Mouse (Mus musculus): Measurements from ENCODE around the gene Sv2c. TPM values are rescaled to one million over a fixed set of nuclear protein-coding genes. Genes with fewer than 3 reads are reported as not detected.
"Not testable (repeated sequence)": the region's sequence is repeated elsewhere in the genome, so short reads cannot be mapped to it uniquely, and the experiment has no call there.

Gene Sv2c
- polyA plus RNA-seq, 1 experiment from 2014 or later: 9.6 TPM

DNA sequence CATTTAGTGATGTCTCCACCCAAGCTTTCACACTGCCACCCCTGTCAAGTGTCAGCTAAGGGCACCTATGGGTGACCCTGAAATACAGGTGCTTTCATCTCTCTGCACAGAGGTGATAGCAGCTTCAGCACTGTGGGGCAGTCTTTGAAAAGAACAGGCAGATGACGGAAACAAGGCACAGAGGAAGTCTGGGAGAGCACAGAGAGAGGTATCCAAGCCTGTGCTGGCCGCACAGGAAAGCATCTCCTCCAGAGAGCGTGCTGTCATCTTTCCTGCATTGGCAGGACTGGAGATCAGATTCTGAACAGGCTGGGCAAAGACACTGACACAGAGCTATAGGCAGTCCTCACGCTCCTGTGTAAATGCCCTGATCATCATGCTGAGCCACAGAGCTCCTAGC is 41.4 kb downstream of the Sv2c start:
- no peak for ATAC-seq (ENCODE audit: insufficient read depth, low FRiP score, low TSS enrichment)
- Histone ChIP-seq H3K9me3 (ENCODE audit: control insufficient read depth, low read length) (no peaks in the 10 kb centered on the region), H3K27ac (ENCODE audit: low read depth, low read length) (no peak overlapping the region), H3K9ac (ENCODE audit: low read length) (no peak overlapping the region), H3K27me3 (ENCODE audit: control insufficient read depth, insufficient read depth, low read length) (no peaks in the 10 kb centered on the region), H3K36me3 (ENCODE audit: control insufficient read depth, insufficient read depth, low read length) (no peaks in the 10 kb centered on the region), H3K4me2 (ENCODE audit: low read depth) (no peak overlapping the region), H3K4me3 (ENCODE audit: low read depth, low read length) (no peak overlapping the region), H3K4me1 (ENCODE audit: control insufficient read depth, insufficient read depth, low read length) (no peaks in the 10 kb centered on the region)
- WGBS: 83% methylated on average over 4 of the region's 4 CpGs
- DNase-seq (ENCODE audit: low spot score): no peak

DNA sequence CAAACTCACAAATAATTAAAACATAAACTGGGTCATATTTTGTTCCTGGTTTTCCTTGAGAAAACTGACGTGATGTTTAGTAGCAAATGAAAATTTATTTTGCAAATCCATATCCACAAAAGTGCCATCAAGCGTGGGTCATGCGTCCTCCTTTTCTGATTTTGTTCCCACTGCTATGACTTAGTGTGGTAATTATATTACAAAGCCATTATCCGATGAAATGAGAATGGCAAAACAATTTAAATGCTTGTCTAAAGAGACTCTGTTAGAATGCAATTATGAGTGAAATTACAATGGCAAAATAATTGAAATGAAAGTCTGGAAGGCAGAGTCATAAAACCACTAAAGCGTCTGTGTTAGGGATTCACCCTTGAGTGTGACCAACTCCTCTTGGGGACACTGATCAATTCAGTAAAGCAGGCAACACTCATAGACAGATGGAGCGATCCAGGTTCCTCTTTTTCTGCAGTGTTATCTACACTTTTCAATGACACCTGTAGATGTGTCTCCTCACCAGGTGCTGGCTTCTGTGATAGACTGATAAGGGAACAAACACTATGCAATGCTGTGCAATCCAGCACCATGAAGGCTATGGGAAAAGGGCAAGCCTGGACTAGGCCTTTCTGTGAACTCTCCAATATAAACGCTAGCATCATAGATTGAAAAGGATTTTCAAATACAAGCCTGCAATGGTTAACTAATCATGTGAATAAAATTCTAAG is 46.6 kb downstream of the Sv2c start:
- Histone ChIP-seq H3K4me2 (ENCODE audit: low read depth) (no peak overlapping the region), H3K27me3 (ENCODE audit: control insufficient read depth, insufficient read depth, low read length) (no peaks in the 10 kb centered on the region), H3K4me1 (ENCODE audit: control insufficient read depth, insufficient read depth, low read length) (no peaks in the 10 kb centered on the region), H3K36me3 (ENCODE audit: control insufficient read depth, insufficient read depth, low read length) (no peaks in the 10 kb centered on the region), H3K9me3 (ENCODE audit: control insufficient read depth, low read length) (no peaks in the 10 kb centered on the region), H3K9ac (ENCODE audit: low read length) (no peak overlapping the region), H3K4me3 (ENCODE audit: low read depth, low read length) (no peak overlapping the region), H3K27ac (ENCODE audit: low read depth, low read length) (no peak overlapping the region)
- WGBS: 91% methylated on average over 7 of the region's 7 CpGs
- ATAC-seq (ENCODE audit: insufficient read depth, low FRiP score, low TSS enrichment) (no peak), DNase-seq (ENCODE audit: low spot score) (no peak)

DNA sequence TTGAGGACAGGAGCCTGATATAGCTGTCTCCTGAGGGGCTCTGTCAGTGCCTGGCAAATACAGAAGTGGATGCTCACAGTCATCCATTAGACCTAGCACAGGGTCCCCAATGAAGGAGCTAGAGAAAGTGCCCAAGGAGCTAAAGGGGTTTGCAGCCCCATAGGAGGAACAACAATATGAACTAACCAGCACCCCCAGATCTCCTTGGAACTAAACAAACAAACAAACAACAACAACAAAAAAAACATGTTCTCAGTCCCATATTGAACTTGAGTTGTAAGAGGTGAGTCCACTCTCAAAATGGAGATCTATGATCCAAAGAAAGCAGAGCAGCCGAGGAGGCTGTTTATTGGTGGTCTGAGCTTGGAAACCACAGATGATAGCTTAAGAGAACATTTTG is 50.6 kb downstream of the Sv2c start, which contains the start of gene Gm17190:
Gm17190 (plus strand) TSS at position 301 of the 400 bp plus-strand sequence.
- WGBS: 90% methylated on average over 1 of the region's 1 CpGs
- H3K4me1 ChIP-seq (ENCODE audit: control insufficient read depth, insufficient read depth, low read length); H3K27ac ChIP-seq (ENCODE audit: low read depth, low read length); ATAC-seq (ENCODE audit: insufficient read depth, low FRiP score, low TSS enrichment); H3K27me3 ChIP-seq (ENCODE audit: control insufficient read depth, insufficient read depth, low read length); H3K36me3 ChIP-seq (ENCODE audit: control insufficient read depth, insufficient read depth, low read length); H3K9ac ChIP-seq (ENCODE audit: low read length); H3K4me2 ChIP-seq (ENCODE audit: low read depth); H3K9me3 ChIP-seq (ENCODE audit: control insufficient read depth, low read length); DNase-seq (ENCODE audit: low spot score); H3K4me3 ChIP-seq (ENCODE audit: low read depth, low read length): not testable (repeated sequence)

GRCm38 (mm10) chr13:96081276-96081675 is 51.1 kb downstream of the Sv2c start, which contains the start of gene Gm20075:
Gene Gm20075, minus strand, starts transcription at chr13:96081376.
- not testable (repeated sequence) for DNase-seq (ENCODE audit: low spot score); H3K27me3 ChIP-seq (ENCODE audit: control insufficient read depth, insufficient read depth, low read length)

GRCm38 (mm10) chr13:96073555-96073954 is 58.8 kb downstream of the Sv2c start:
- WGBS: 73% methylated on average over 8 of the region's 8 CpGs
- no peak for DNase-seq (ENCODE audit: low spot score)
- Histone ChIP-seq H3K36me3 (ENCODE audit: control insufficient read depth, insufficient read depth, low read length) (no peaks in the 10 kb centered on the region), H3K27ac (ENCODE audit: low read depth, low read length) (no peak overlapping the region), H3K27me3 (ENCODE audit: control insufficient read depth, insufficient read depth, low read length) (no peaks in the 10 kb centered on the region), H3K9ac (ENCODE audit: low read length) (no peak overlapping the region), H3K4me1 (ENCODE audit: control insufficient read depth, insufficient read depth, low read length) (0 out of 2 replicates have a peak, but pooled peaks cover 2% of the 10 kb centered on the region), H3K4me3 (ENCODE audit: low read depth, low read length) (no peak overlapping the region), H3K4me2 (ENCODE audit: low read depth) (no peak overlapping the region), H3K9me3 (ENCODE audit: control insufficient read depth, low read length) (no peaks in the 10 kb centered on the region)
- ATAC-seq (ENCODE audit: insufficient read depth, low FRiP score, low TSS enrichment): no peak

More at GRCm38 (mm10) chr13:96081276-96081675, 51.1 kb downstream of the Sv2c start, which contains the start of gene Gm20075:
- not testable (repeated sequence) for ATAC-seq (ENCODE audit: insufficient read depth, low FRiP score, low TSS enrichment); H3K27ac ChIP-seq (ENCODE audit: low read depth, low read length); H3K4me2 ChIP-seq (ENCODE audit: low read depth); H3K9me3 ChIP-seq (ENCODE audit: control insufficient read depth, low read length); H3K9ac ChIP-seq (ENCODE audit: low read length); H3K36me3 ChIP-seq (ENCODE audit: control insufficient read depth, insufficient read depth, low read length); H3K4me3 ChIP-seq (ENCODE audit: low read depth, low read length); H3K4me1 ChIP-seq (ENCODE audit: control insufficient read depth, insufficient read depth, low read length)
- 89% methylated on average over 3 of the region's 3 CpGs for WGBS

- WGBS: 93% methylated on average over 3 of the region's 3 CpGs
- H3K9me3 ChIP-seq (ENCODE audit: control insufficient read depth, low read length): no peaks in the 10 kb centered on the region
- DNase-seq (ENCODE audit: low spot score) (no peak), ATAC-seq (ENCODE audit: insufficient read depth, low FRiP score, low TSS enrichment) (no peak)
- H3K4me1 ChIP-seq (ENCODE audit: control insufficient read depth, insufficient read depth, low read length): no peaks in the 10 kb centered on the region
- no peak overlapping the region for H3K4me3 ChIP-seq (ENCODE audit: low read depth, low read length)
- no peak overlapping the region for H3K27ac ChIP-seq (ENCODE audit: low read depth, low read length)
- H3K36me3 ChIP-seq (ENCODE audit: control insufficient read depth, insufficient read depth, low read length): no peaks in the 10 kb centered on the region
- H3K4me2 ChIP-seq (ENCODE audit: low read depth): no peak overlapping the region
- no peaks in the 10 kb centered on the region for H3K27me3 ChIP-seq (ENCODE audit: control insufficient read depth, insufficient read depth, low read length)
- no peak overlapping the region for H3K9ac ChIP-seq (ENCODE audit: low read length)
Measured at GRCm38 (mm10) chr13:96052755-96053154, 79.6 kb downstream of the Sv2c start.

- no peak overlapping the region for H3K4me3 ChIP-seq (ENCODE audit: low read depth, low read length)
- no peak overlapping the region for H3K4me2 ChIP-seq (ENCODE audit: low read depth)
- WGBS: 67% methylated on average over 5 of the region's 5 CpGs
- H3K9me3 ChIP-seq (ENCODE audit: control insufficient read depth, low read length): no peaks in the 10 kb centered on the region
- H3K27ac ChIP-seq (ENCODE audit: low read depth, low read length): no peak overlapping the region
- no peak overlapping the region for H3K9ac ChIP-seq (ENCODE audit: low read length)
- H3K4me1 ChIP-seq (ENCODE audit: control insufficient read depth, insufficient read depth, low read length): no peaks in the 10 kb centered on the region
- H3K27me3 ChIP-seq (ENCODE audit: control insufficient read depth, insufficient read depth, low read length): no peaks in the 10 kb centered on the region
- DNase-seq (ENCODE audit: low spot score): no peak
- ATAC-seq (ENCODE audit: insufficient read depth, low FRiP score, low TSS enrichment): no peak
- H3K36me3 ChIP-seq (ENCODE audit: control insufficient read depth, insufficient read depth, low read length): no peaks in the 10 kb centered on the region
Measured at GRCm38 (mm10) chr13:96045396-96045795, 87.0 kb downstream of the Sv2c start.

DNA sequence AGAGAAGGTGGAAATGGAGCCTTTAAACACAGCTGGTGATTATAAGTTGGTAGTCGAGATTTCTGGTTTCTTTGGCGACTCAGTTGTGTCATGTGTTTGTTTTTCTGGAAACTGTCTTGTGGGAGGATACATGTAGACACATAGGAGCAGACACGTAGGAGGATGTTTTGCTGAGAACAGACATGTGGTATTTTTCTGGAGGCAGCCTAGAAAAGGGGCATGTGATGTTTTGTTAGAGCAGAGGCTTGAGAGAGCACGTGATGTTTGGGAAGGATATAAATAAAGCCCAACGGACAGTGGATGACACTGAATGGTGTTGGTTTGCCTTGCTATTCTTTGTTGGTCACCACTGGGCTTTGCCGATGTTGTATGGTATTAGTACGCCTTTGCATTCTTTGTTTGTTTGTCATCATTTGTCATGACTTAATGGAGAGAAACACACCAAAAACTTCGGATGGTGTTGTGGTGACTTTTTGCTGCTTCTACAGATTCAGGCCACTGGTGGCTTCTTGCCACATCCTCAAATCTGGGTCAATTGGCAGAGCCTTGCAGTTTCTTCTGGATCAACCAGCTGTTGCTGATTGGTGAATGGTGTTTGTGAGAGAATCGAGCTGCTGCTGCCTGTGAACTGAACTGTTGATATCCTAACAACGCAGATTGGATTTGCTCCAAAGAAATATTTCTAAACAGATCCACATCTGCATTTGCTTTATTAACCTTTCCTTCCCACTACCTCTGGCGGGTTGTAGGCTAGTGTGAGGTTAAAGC is 91.9 kb downstream of the Sv2c start:
- ATAC-seq (ENCODE audit: insufficient read depth, low FRiP score, low TSS enrichment) (no peak), DNase-seq (ENCODE audit: low spot score) (no peak)
- no peaks in the 10 kb centered on the region for H3K4me1 ChIP-seq (ENCODE audit: control insufficient read depth, insufficient read depth, low read length)
- H3K27ac ChIP-seq (ENCODE audit: low read depth, low read length): no peak overlapping the region
- no peak overlapping the region for H3K9ac ChIP-seq (ENCODE audit: low read length)
- no peak overlapping the region for H3K4me3 ChIP-seq (ENCODE audit: low read depth, low read length)
- 84% methylated on average over 11 of the region's 11 CpGs for WGBS
- no peaks in the 10 kb centered on the region for H3K9me3 ChIP-seq (ENCODE audit: control insufficient read depth, low read length)
- H3K27me3 ChIP-seq (ENCODE audit: control insufficient read depth, insufficient read depth, low read length): no peaks in the 10 kb centered on the region
- H3K36me3 ChIP-seq (ENCODE audit: control insufficient read depth, insufficient read depth, low read length): no peaks in the 10 kb centered on the region
- no peak overlapping the region for H3K4me2 ChIP-seq (ENCODE audit: low read depth)
